Mouse (Mus musculus) forebrain, postnatal 0 days (tissue): ENCODE measurements around the gene Gpr179. TPM values are rescaled to one million over a fixed set of nuclear protein-coding genes. Genes with fewer than 3 reads are reported as not detected.

Source experiments
- ATAC-seq: fragments of 200-750 bp; cut with Nextera tagmentation; 2 replicates; pipeline ENCODE4 v1.8.0; 2017; ENCODE audit warnings: mild to moderate bottlenecking, moderate library complexity
- DNase-seq: peaks from one replicate; pipeline ENCODE4 v3.0.0-alpha.2; 2015
- H3K27ac ChIP-seq: fragments of 300-500 bp; sonication (generic); 2 replicates; pipeline ENCODE4 v1.5.1; 2014; ENCODE audit warnings: low read depth, mild to moderate bottlenecking, antibody characterized with exemption, low read length, moderate library complexity, mixed read lengths
- H3K27me3 ChIP-seq: fragments of 300-500 bp; sonication (generic); 2 replicates; pipeline ENCODE4 v1.6.1; 2014; ENCODE audit warnings: mild to moderate bottlenecking, low read length, mixed read lengths; ENCODE audit not compliant: insufficient read depth
- H3K36me3 ChIP-seq: fragments of 300-500 bp; sonication (generic); 2 replicates; pipeline ENCODE4 v1.6.1; 2014; ENCODE audit warnings: mild to moderate bottlenecking, moderate library complexity; ENCODE audit not compliant: insufficient read depth
- H3K4me1 ChIP-seq: fragments of 300-500 bp; sonication (generic); 2 replicates; pipeline ENCODE4 v1.6.1; 2014; ENCODE audit warnings: antibody characterized with exemption; ENCODE audit not compliant: insufficient read depth
- H3K4me2 ChIP-seq: fragments of 300-500 bp; sonication (generic); 2 replicates; pipeline ENCODE4 v1.6.1; 2014; ENCODE audit warnings: low read depth, mild to moderate bottlenecking, moderate library complexity
- H3K4me3 ChIP-seq: fragments of 300-500 bp; sonication (generic); 2 replicates; pipeline ENCODE4 v1.5.1; 2014; ENCODE audit warnings: low read depth, low read length, mixed read lengths
- H3K9ac ChIP-seq: fragments of 300-500 bp; sonication (generic); 2 replicates; pipeline ENCODE4 v1.6.1; 2014; ENCODE audit warnings: mild to moderate bottlenecking
- H3K9me3 ChIP-seq: fragments of 300-500 bp; sonication (generic); 2 replicates; pipeline ENCODE4 v1.6.1; 2016; ENCODE audit warnings: low read length
- CTCF ChIP-seq: sonication (generic); IDR thresholded peaks from 2 replicates; pipeline ENCODE4 v1.5.1; 2016; ENCODE audit warnings: antibody characterized with exemption, control low read depth, low read depth
- WGBS: fragments of 180-500 bp; shearing (Covaris S2); extraction: QIAGEN DNeasy Blood & Tissue Kit; methylation state at CpG from one replicate; pipeline ENCODE4 v1.1.7; 2014; 5-methylcytosine and 5-hydroxymethylcytosine counted together
- polyA plus RNA-seq: library from polyadenylated mRNA; unstranded; fragments of >200 nt; fragmentation: Nextera tagmentation; extraction: Ambion mirVana; gene quantifications from 2 replicates; pipeline ENCODE4 v1.2.1, GENCODE M21; 2015
- total RNA-seq: library from RNA; depleted of rRNA; stranded (reverse); fragments of >200 nt; gene quantifications from 2 replicates; pipeline ENCODE4 v1.2.3, GENCODE M21; 2014

Gene Gpr179
- total and polyA plus RNA-seq, 2 experiments from 2014 or later = 0.45 to 0.62 TPM

DNA sequence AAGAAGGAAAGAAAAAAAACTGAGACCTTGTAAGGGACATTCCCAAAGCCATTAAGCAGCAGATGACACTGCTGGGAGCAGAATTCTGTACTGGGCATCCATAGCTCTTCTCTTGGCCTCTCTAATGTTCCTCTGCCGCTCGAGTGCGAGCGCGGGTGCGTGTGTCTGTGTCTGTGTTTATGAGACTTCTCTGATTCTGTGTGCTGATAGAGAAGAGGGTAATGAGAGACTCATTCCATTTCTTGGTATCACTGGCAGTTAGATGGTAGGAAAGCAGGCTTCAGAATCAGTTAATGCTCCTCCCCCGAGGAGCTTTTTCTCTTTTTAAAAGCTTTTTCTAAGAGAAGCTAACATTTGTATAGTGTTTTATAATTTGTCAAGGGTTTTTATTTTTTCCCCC, 3.4 kb upstream of the Gpr179 start:
- no peak for DNase-seq
- no peak overlapping the region for H3K27ac ChIP-seq
- H3K4me3 ChIP-seq = no peak overlapping the region
- H3K9ac ChIP-seq = no peak overlapping the region
- no peak for TF ChIP-seq CTCF
- H3K36me3 ChIP-seq = no peaks in the 10 kb centered on the region
- H3K4me2 ChIP-seq = no peak overlapping the region
- H3K4me1 ChIP-seq = 0 out of 2 replicates have a peak, but pooled peaks cover under 1% of the 10 kb centered on the region
- no peaks in the 10 kb centered on the region for H3K9me3 ChIP-seq
- no peaks in the 10 kb centered on the region for H3K27me3 ChIP-seq
- ATAC-seq = no peak
- 86% methylated on average over 7 of the region's 7 CpGs for WGBS

DNA sequence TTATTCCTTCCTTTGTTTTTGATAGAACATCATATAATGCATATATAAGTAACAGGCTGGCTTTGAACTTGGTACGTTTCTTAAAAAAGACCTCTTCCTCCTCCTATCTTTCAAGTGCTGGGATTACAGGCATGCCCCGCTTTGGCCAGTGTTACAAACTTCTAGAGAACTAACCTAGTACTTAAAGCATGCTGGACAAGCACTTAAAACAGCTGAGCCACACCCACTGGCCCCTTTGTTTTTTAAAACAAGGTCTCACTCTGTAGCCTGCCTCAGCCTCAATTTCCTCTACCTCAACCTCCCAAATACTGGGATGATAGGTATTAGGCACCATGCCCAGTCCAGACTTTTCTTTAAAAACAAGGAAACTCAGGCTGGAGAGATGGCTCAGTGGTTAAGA, 2.8 kb upstream of the Gpr179 start:
- Histone ChIP-seq H3K9me3 (no peaks in the 10 kb centered on the region), H3K4me3 (no peak overlapping the region), H3K27me3 (no peaks in the 10 kb centered on the region), H3K4me2 (no peak overlapping the region), H3K36me3 (no peaks in the 10 kb centered on the region), H3K27ac (no peak overlapping the region), H3K9ac (no peak overlapping the region), H3K4me1 (0 out of 2 replicates have a peak, but pooled peaks cover 3% of the 10 kb centered on the region)
- TF ChIP-seq CTCF = no peak
- whole genome bisulfite sequencing = 81% methylated on average over 2 of the region's 2 CpGs
- DNase-seq = no peak
- no peak for ATAC-seq

DNA sequence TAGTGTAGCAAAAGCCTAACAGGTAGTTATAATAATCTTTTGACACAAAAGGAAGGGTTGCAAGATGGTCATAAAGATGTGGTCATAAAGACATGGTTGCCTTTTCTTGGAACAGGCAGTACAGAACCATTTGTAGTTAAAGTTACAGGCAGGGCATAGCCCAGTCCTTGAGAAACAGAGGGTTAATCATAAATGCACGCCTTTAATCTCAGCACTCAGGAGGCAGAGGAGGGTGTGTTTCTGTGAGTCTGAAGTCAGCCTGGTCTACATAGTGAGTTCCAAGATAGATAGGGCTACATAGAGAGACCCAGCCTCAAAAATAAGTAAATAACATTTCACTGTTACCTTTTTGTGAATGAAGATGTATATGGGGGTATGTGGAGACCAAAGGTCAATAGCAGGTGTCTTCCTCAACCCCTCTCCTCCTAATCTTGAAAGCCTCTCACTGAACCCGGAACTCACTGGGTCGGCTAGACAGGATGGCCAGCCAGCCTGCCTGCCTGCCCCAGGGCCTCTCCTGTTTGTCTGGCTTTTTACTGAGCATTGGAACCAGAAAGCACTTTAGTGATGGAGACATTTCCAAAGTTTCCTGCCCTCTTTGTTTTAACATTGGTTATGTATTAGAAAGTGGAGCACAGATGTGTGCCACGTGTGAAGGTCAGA, 1.2 kb upstream of the Gpr179 start:
- Histone ChIP-seq H3K36me3 (no peaks in the 10 kb centered on the region), H3K4me3 (no peak overlapping the region), H3K27ac (no peak overlapping the region), H3K9me3 (no peaks in the 10 kb centered on the region), H3K4me2 (no peak overlapping the region), H3K4me1 (0 out of 2 replicates have a peak, but pooled peaks cover 3% of the 10 kb centered on the region), H3K27me3 (no peaks in the 10 kb centered on the region), H3K9ac (no peak overlapping the region)
- no peak for TF ChIP-seq CTCF
- ATAC-seq = no peak
- DNase-seq = no peak
- 74% methylated on average over 4 of the region's 4 CpGs for WGBS

DNA sequence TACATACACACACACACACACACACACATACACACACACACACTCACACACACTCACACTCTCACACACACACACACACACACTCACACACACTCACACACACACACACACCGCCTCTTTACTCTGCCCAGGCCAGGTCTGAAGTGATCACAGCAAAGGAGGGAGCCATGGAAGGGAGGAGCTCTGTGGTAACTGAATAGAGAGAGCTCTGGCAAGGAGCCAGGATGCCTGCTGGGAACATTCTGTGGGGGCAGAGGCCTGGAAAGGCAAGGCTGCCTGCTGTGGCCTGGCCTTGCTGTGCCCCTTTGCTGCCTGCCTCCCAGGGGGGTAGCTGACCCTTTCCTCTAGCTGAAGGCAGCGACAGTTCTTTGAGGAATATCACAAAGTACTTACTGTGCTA, 1.8 kb downstream of the Gpr179 start:
- no peak overlapping the region for H3K4me2 ChIP-seq
- no peaks in the 10 kb centered on the region for H3K27me3 ChIP-seq
- H3K9me3 ChIP-seq = no peaks in the 10 kb centered on the region
- H3K9ac ChIP-seq = no peak overlapping the region
- peak; percentile 77 for DNase-seq
- 5% methylated on average over 2 of the region's 2 CpGs for WGBS
- H3K4me3 ChIP-seq = no peak overlapping the region
- H3K36me3 ChIP-seq = no peaks in the 10 kb centered on the region
- peak; percentile 81 for ATAC-seq
- H3K4me1 ChIP-seq = 0 out of 2 replicates have a peak, but pooled peaks cover 3% of the 10 kb centered on the region
- TF ChIP-seq CTCF = no peak
- peak overlapping the region; percentile 35; the same call in 1 of the 2 replicates for H3K27ac ChIP-seq

DNA sequence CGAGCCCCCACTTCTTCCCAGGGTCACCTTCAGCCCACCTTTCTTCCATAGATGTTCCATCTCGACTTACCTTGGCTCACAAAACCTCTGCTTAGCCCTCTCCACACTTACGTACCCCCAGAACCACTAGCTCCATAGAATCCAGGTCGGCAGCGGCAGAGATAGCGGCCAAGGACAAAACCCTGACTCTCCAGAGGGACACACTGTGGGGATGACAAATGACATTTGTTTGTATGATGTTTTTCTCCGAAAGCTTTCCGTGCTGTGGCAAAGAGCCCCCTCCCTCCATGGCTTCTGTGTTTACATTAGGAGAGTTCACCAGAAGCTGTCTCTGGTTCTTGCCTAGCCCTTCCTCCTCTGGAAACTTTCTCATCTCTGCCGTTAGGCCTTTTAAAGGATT, 4.6 kb downstream of the Gpr179 start:
- Histone ChIP-seq H3K9me3 (no peaks in the 10 kb centered on the region), H3K4me3 (no peak overlapping the region), H3K4me1 (0 out of 2 replicates have a peak, but pooled peaks cover 3% of the 10 kb centered on the region), H3K36me3 (no peaks in the 10 kb centered on the region), H3K4me2 (no peak overlapping the region), H3K27me3 (no peaks in the 10 kb centered on the region), H3K27ac (no peak overlapping the region), H3K9ac (no peak overlapping the region)
- TF ChIP-seq CTCF = no peak
- WGBS = 91% methylated on average over 9 of the region's 9 CpGs
- DNase-seq = no peak
- no peak for ATAC-seq

DNA sequence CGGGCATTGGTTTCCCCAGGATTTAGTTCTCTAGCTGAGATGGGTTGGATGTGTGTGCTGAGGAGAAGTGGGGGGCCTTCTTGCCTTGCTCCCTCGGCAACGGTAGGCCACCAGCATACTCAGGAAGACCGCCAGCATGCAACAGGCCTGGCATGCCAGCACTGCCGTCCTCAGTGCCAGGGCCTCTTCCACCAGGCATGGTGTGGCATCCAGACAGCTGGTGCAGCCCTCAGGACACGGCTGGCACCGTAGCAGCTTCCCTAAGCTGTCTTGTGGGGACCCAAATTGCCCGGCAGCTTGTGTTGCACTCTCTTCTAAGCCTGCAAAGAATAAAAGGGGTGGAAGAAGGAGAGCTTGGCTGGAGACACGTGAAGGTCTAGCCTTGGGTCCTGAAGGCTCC, 5.5 kb downstream of the Gpr179 start:
- Histone ChIP-seq H3K4me1 (0 out of 2 replicates have a peak, but pooled peaks cover 3% of the 10 kb centered on the region), H3K9ac (no peak overlapping the region), H3K9me3 (no peaks in the 10 kb centered on the region), H3K27ac (no peak overlapping the region), H3K4me3 (no peak overlapping the region), H3K27me3 (no peaks in the 10 kb centered on the region), H3K36me3 (no peaks in the 10 kb centered on the region), H3K4me2 (no peak overlapping the region)
- WGBS = 50% methylated on average over 9 of the region's 9 CpGs
- TF ChIP-seq CTCF = no peak
- DNase-seq (no peak), ATAC-seq (peak; percentile 40)

DNA sequence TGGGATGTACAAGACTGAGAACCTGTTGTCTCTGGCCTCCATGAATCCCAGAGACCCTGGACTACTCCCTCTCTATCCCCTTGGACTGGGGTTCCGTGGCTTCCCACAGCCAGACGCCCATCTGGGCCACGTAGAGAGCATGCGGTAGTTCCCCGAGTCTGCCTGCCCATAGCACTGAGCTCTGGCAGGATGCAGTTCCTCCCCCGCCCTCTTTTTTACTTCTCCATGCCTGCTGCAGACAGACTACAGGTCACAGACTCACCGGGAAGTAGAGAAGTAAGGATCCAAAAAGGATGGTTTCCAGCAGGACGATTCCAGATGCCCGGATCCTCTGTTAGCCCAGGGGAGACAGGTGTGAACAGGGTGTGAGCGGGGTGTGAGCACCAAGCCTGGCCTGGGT, 6.4 kb downstream of the Gpr179 start:
- Histone ChIP-seq H3K4me1 (0 out of 2 replicates have a peak, but pooled peaks cover 3% of the 10 kb centered on the region), H3K27ac (no peak overlapping the region), H3K27me3 (no peaks in the 10 kb centered on the region), H3K4me3 (no peak overlapping the region), H3K9ac (no peak overlapping the region), H3K36me3 (no peaks in the 10 kb centered on the region), H3K4me2 (no peak overlapping the region), H3K9me3 (no peaks in the 10 kb centered on the region)
- ATAC-seq (no peak), DNase-seq (no peak)
- 81% methylated on average over 10 of the region's 10 CpGs for WGBS
- TF ChIP-seq CTCF = no peak
